Mouse (Mus musculus) v-Abl transformed pro-B cells (cell line): ENCODE measurements around the gene Olfr221.
"Not testable (repeated sequence)": the region's sequence is repeated elsewhere in the genome, so short reads cannot be mapped to it uniquely, and the experiment has no call there.

Experiments used
- in situ Hi-C, 2 experiments: fragments of 400-800 bp; cut with MboI; formaldehyde crosslinking; loops; one replicate each; pipeline ENCODE4 v1.15.1; 2025; ENCODE audit not compliant: unreplicated experiment in 2 of 2

Olfr221 gene

GRCm38 (mm10) chr14:52042359-52042758 lies at the start of gene Olfr221:
TSS of gene Olfr221 (minus strand) at chr14:52042459.
- in situ Hi-C loops = not testable (repeated sequence)

- in situ Hi-C loops = no loop called here
These were observed 40.8 kb upstream of the Olfr221 start for GRCm38 (mm10) chr14:52083083-52083482.

- in situ Hi-C loops = no loop called here
These were observed 29.4 kb upstream of the Olfr221 start for GRCm38 (mm10) chr14:52071599-52072137.

- in situ Hi-C loops = no loop called here
These were observed 23.9 kb upstream of the Olfr221 start for GRCm38 (mm10) chr14:52066135-52066534.

GRCm38 (mm10) chr14:52061798-52062197 lies 19.5 kb upstream of the Olfr221 start:
- in situ Hi-C loops = no loop called here

GRCm38 (mm10) chr14:52060800-52061199 lies 18.5 kb upstream of the Olfr221 start:
- in situ Hi-C loops = no loop called here

- in situ Hi-C loops = no loop called here
These were observed 17.7 kb upstream of the Olfr221 start for GRCm38 (mm10) chr14:52059982-52060381.

GRCm38 (mm10) chr14:52052720-52053119 lies 10.5 kb upstream of the Olfr221 start:
- in situ Hi-C loops = not testable (repeated sequence)

GRCm38 (mm10) chr14:52045966-52046565 lies 3.8 kb upstream of the Olfr221 start:
- in situ Hi-C loops = no loop called here

- in situ Hi-C loops = no loop called here
These were observed 2.8 kb upstream of the Olfr221 start for GRCm38 (mm10) chr14:52044901-52045678.

- in situ Hi-C loops = no loop called here
These were observed 1.2 kb upstream of the Olfr221 start for GRCm38 (mm10) chr14:52043446-52043845.

- in situ Hi-C loops = no loop called here
These were observed 2.9 kb downstream of the Olfr221 start for GRCm38 (mm10) chr14:52039332-52039731.

GRCm38 (mm10) chr14:52035926-52036325 lies 6.3 kb downstream of the Olfr221 start:
- in situ Hi-C loops = no loop called here

- in situ Hi-C loops = loop anchor here in 1 of 2 experiments (10.0 kb wide), 1 partner anchor 308 kb away; no protein-coding TSS in a partner anchor
These were observed 15.9 kb downstream of the Olfr221 start for GRCm38 (mm10) chr14:52026342-52026741.

GRCm38 (mm10) chr14:52024133-52024532 lies 18.1 kb downstream of the Olfr221 start:
- in situ Hi-C loops = loop anchor here (5.0 to 25.0 kb wide), 5 partner anchors 122 to 937 kb away; partner anchors contain the start of genes Ang (in 1 of the 2), Ang4 (in 1 of the 2), Eddm3b (in 1 of the 2) and Rnase4 (in 1 of the 2)

GRCm38 (mm10) chr14:52022709-52023459 lies 19.4 kb downstream of the Olfr221 start:
- in situ Hi-C loops = loop anchor here (5.0 to 25.0 kb wide), 5 partner anchors 121 to 936 kb away; partner anchors contain the start of genes Ang (in 1 of the 2), Ang4 (in 1 of the 2), Eddm3b (in 1 of the 2) and Rnase4 (in 1 of the 2)

- in situ Hi-C loops = loop anchor here (5.0 to 25.0 kb wide), 5 partner anchors 120 to 935 kb away; partner anchors contain the start of genes Ang (in 1 of the 2), Ang4 (in 1 of the 2), Eddm3b (in 1 of the 2) and Rnase4 (in 1 of the 2)
These were observed 20.0 kb downstream of the Olfr221 start for GRCm38 (mm10) chr14:52022244-52022708.

- in situ Hi-C loops = loop anchor here (5.0 to 25.0 kb wide), 5 partner anchors 119 to 934 kb away; partner anchors contain the start of genes Ang (in 1 of the 2), Ang4 (in 1 of the 2), Eddm3b (in 1 of the 2) and Rnase4 (in 1 of the 2)
These were observed 20.6 kb downstream of the Olfr221 start for GRCm38 (mm10) chr14:52021568-52022212.

GRCm38 (mm10) chr14:52021138-52021529 lies 21.1 kb downstream of the Olfr221 start:
- in situ Hi-C loops = loop anchor here (5.0 to 25.0 kb wide), 5 partner anchors 119 to 934 kb away; partner anchors contain the start of genes Ang (in 1 of the 2), Ang4 (in 1 of the 2), Eddm3b (in 1 of the 2) and Rnase4 (in 1 of the 2)
